Mouse (Mus musculus) v-Abl transformed pro-B cells (cell line): ENCODE data around the gene Trpc7.

ENCODE experiments used
- in situ Hi-C, 2 experiments: fragments of 400-800 bp; cut with MboI; formaldehyde crosslinking; loops; one replicate each; pipeline ENCODE4 v1.15.1; 2025; ENCODE audit not compliant: unreplicated experiment in 2 of 2

Trpc7 gene

GRCm38 (mm10) chr13:56753192-56753951, 142.4 kb downstream of the Trpc7 start, which contains the start of gene Gm45623:
Gene Gm45623, minus strand, starts transcription at chr13:56753827.
- in situ Hi-C loops: loop anchor here in 1 of 2 experiments (5.0 to 25.0 kb wide), 2 partner anchors 96 to 191 kb away; no protein-coding TSS in a partner anchor

GRCm38 (mm10) chr13:56752474-56753191, 143.2 kb downstream of the Trpc7 start:
- in situ Hi-C loops: loop anchor here in 1 of 2 experiments (5.0 to 25.0 kb wide), 2 partner anchors 95 to 190 kb away; no protein-coding TSS in a partner anchor

- in situ Hi-C loops: loop anchor here in 1 of 2 experiments (5.0 to 25.0 kb wide), 2 partner anchors 94 to 189 kb away; no protein-coding TSS in a partner anchor
These were observed 144.0 kb downstream of the Trpc7 start for GRCm38 (mm10) chr13:56751774-56752173.

GRCm38 (mm10) chr13:56749377-56749776, 146.4 kb downstream of the Trpc7 start:
- in situ Hi-C loops: no loop called here

- in situ Hi-C loops: no loop called here
These were observed 148.2 kb downstream of the Trpc7 start for GRCm38 (mm10) chr13:56747554-56747953.

GRCm38 (mm10) chr13:56746739-56747532, 148.9 kb downstream of the Trpc7 start:
- in situ Hi-C loops: no loop called here

GRCm38 (mm10) chr13:56742325-56742901, 153.4 kb downstream of the Trpc7 start:
- in situ Hi-C loops: no loop called here

- in situ Hi-C loops: no loop called here
These were observed 154.1 kb downstream of the Trpc7 start for GRCm38 (mm10) chr13:56741691-56742090.

- in situ Hi-C loops: no loop called here
These were observed 155.3 kb downstream of the Trpc7 start for GRCm38 (mm10) chr13:56740496-56740895.

- in situ Hi-C loops: loop anchor here (10.0 kb wide), 2 partner anchors 85 to 165 kb away; no protein-coding TSS in a partner anchor
These were observed 156.2 kb downstream of the Trpc7 start for GRCm38 (mm10) chr13:56739556-56739955.

GRCm38 (mm10) chr13:56735212-56735875, 160.4 kb downstream of the Trpc7 start:
- in situ Hi-C loops: loop anchor here (10.0 kb wide), 2 partner anchors 81 to 161 kb away; no protein-coding TSS in a partner anchor

- in situ Hi-C loops: loop anchor here (10.0 kb wide), 2 partner anchors 80 to 160 kb away; no protein-coding TSS in a partner anchor
These were observed 161.2 kb downstream of the Trpc7 start for GRCm38 (mm10) chr13:56734617-56735016.

GRCm38 (mm10) chr13:56729046-56729445, 166.7 kb downstream of the Trpc7 start:
- in situ Hi-C loops: no loop called here

GRCm38 (mm10) chr13:56726551-56726950, 169.2 kb downstream of the Trpc7 start:
- in situ Hi-C loops: no loop called here
